Mouse (Mus musculus) liver, embryonic 13.5 days (tissue): ENCODE results near the gene Rab23. TPM values are rescaled to one million over a fixed set of nuclear protein-coding genes. Genes with fewer than 3 reads are reported as not detected.

Experiments
- ATAC-seq: fragments of 200-750 bp; cut with Nextera tagmentation; 2 replicates; pipeline ENCODE4 v1.8.0; 2017; ENCODE audit warnings: low read depth, mild to moderate bottlenecking, moderate number of reproducible peaks, moderate library complexity
- DNase-seq: peaks from one replicate; pipeline ENCODE4 v3.0.0; 2022
- H3K27ac ChIP-seq: fragments of 300-500 bp; sonication (generic); 2 replicates; pipeline ENCODE4 v1.5.1; 2015; ENCODE audit warnings: moderate library complexity, mild to moderate bottlenecking, inconsistent platforms
- H3K27me3 ChIP-seq: fragments of 300-500 bp; sonication (generic); 2 replicates; pipeline ENCODE4 v1.6.1; 2015; ENCODE audit warnings: mild to moderate bottlenecking, inconsistent platforms
- H3K36me3 ChIP-seq: fragments of 300-500 bp; sonication (generic); 2 replicates; pipeline ENCODE4 v1.6.1; 2015; ENCODE audit warnings: mild to moderate bottlenecking, inconsistent platforms
- H3K4me1 ChIP-seq: fragments of 300-500 bp; sonication (generic); replicated peaks from 2 replicates; pipeline ENCODE4 v1.6.1; 2015; ENCODE audit warnings: inconsistent platforms
- H3K4me2 ChIP-seq: fragments of 300-500 bp; sonication (generic); 2 replicates; pipeline ENCODE4 v1.6.1; 2015; ENCODE audit warnings: inconsistent platforms, mild to moderate bottlenecking, moderate library complexity
- H3K4me3 ChIP-seq: fragments of 300-500 bp; sonication (generic); replicated peaks from 2 replicates; pipeline ENCODE4 v1.5.1; 2015; ENCODE audit warnings: mild to moderate bottlenecking, inconsistent platforms
- H3K9ac ChIP-seq: fragments of 300-500 bp; sonication (generic); 2 replicates; pipeline ENCODE4 v1.6.1; 2015; ENCODE audit warnings: mild to moderate bottlenecking, inconsistent platforms
- H3K9me3 ChIP-seq: fragments of 300-500 bp; sonication (generic); replicated peaks from 2 replicates; pipeline ENCODE4 v1.6.1; 2016; ENCODE audit warnings: inconsistent platforms
- WGBS: fragments of 180-500 bp; shearing (Covaris S2); methylation state at CpG from one replicate; pipeline ENCODE4 v1.1.7; 2015; ENCODE audit not compliant: insufficient replicate concordance; 5-methylcytosine and 5-hydroxymethylcytosine counted together
- polyA plus RNA-seq: library from polyadenylated mRNA; unstranded; fragments of >200 nt; fragmentation: Nextera tagmentation; extraction: Ambion mirVana; gene quantifications from 2 replicates; pipeline ENCODE4 v1.2.1, GENCODE M21; 2015

Rab23 gene
- polyA plus RNA-seq, 1 experiment from 2014 or later: 4.8 TPM

DNA sequence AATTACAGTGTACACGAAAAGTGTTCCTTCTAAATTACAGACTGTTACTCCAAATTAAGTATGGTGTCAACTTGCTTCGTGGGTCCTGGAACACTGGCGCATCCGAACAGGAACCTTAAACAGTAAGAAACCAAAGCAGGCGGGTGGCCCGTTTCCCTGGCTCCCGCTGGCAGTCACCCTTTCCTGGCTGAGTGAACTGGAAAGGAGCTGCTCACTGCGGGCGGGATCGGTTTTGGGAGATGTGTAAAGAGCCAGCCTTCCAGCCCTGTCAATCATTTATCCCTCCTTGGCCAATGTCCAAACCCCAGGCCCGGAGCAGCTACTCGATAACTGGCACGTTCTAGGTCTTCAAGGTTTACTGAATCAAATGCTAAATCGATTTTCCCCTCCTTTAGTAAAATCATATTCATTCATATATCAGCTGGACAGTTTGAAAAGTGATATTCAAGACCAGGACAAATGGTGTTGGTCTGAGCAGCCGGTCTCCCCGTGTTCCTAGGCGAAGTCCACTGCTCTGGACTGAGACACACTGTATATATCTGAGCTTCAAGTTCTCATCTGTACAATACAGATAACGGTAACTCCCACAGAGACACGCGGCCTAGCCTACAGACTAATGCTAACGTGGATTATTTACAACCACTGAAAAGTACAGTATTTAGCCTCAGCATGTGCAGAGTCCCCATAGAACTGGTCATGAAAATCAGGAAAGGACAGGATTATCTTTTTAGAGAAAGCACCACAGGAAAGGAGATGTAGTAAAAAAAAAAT lies 35.5 kb downstream of the Rab23 start:
- Histone ChIP-seq H3K36me3 (peaks cover 43% of the 10 kb centered on the region), H3K27ac (peak overlapping the region; percentile 91), H3K4me3 (peak overlapping the region; percentile 93)

DNA sequence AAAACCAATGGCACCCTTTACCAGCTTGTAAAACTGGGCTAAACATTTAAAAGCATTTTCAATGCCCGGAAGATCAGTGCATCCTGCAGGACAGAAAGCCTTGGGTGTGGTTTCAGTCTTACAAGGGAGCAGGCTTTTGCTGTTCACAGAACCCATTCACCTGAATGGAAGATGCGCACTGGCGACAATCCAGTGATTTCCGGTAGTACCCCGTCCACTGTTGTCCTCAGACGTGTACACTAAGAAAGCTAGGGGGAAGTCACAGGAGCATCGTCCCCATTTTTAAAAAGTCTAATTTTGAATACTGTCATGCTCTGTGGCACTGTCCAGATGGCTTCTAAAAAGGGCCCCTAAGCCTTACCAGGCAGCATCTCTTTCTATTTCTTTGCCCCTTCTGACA lies 36.1 kb downstream of the Rab23 start:
- Histone ChIP-seq H3K27ac (peak overlapping the region; percentile 91), H3K27me3 (no peaks in the 10 kb centered on the region), H3K4me1 (peaks cover 53% of the 10 kb centered on the region), H3K9ac (peak overlapping the region; percentile 97), H3K36me3 (peaks cover 44% of the 10 kb centered on the region), H3K4me3 (peak overlapping the region; percentile 93), H3K4me2 (peak overlapping the region; percentile 98), H3K9me3 (no peaks in the 10 kb centered on the region)
- DNase-seq: no peak
- ATAC-seq: peak; percentile 56
- WGBS: 42% methylated on average over 7 of the region's 7 CpGs

More for the DNA sequence above, 35.5 kb downstream of the Rab23 start:
- Histone ChIP-seq H3K9ac (peak overlapping the region; percentile 97), H3K4me1 (peaks cover 53% of the 10 kb centered on the region), H3K9me3 (no peaks in the 10 kb centered on the region), H3K4me2 (peak overlapping the region; percentile 98), H3K27me3 (no peaks in the 10 kb centered on the region)
- 52% methylated on average over 21 of the region's 21 CpGs for WGBS
- ATAC-seq: peak; percentile 93
- DNase-seq: peak; percentile 55

DNA sequence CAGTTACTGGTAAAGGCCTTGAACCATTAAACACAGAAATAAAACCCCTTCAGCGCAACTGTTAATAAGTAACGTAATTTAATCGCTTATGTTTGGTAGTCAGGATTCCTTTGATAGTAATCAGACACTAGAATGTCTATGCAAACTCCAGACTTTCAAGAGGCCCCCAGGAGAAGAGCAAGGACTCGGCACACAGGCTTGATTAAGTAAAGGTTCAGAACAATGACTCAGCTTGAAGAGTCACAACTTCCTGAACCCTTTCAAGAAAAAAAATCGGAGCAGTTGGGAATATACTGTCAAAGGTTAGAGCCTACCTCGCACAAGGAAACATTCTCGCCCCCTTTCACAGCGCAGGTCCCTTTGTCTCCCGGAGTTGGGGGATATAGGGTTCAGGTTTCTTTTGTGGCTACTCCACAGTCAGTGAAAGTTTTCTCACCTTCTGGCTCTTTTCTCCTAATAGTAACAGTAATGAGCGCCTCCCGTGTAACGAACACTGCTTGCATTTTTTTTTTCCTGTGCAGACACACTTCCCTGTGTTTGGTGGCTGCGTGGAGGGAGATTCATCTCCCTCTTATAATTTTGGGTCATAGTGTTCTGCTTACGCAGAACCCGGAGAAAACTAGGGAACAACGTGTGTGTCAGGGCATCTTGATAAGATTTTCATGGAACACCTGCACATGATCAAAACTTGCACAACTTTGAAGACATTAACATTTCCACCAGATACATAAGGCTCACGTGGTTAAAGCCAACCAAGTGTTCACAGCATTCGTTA lies 36.8 kb downstream of the Rab23 start:
- WGBS: 10% methylated on average over 18 of the region's 18 CpGs
- Histone ChIP-seq H3K27ac (peak overlapping the region; percentile 91), H3K4me3 (peak overlapping the region; percentile 93), H3K36me3 (peaks cover 40% of the 10 kb centered on the region), H3K9ac (peak overlapping the region; percentile 97), H3K27me3 (no peaks in the 10 kb centered on the region), H3K4me2 (peak overlapping the region; percentile 98), H3K4me1 (peaks cover 53% of the 10 kb centered on the region), H3K9me3 (no peaks in the 10 kb centered on the region)
- ATAC-seq: no peak
- DNase-seq: peak; percentile 18

DNA sequence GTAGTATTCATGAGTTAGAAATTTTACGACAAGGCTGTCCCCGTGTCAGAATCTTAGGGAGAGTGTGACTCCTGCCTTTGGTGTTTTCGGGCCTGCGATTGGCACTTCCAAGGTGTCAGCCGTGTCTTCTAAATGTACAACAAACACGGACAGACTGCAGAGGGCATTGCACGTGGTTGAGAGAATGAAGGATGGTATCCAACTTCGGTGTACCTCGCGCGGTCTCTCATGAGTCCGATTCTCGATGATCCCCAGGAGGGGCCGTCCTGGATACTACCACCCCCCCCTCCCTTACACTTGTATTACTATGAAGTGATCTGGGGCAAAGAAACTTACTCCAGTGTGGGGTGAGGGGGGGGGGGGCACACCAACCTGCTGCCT lies 37.3 kb downstream of the Rab23 start:
- 1% methylated on average over 14 of the region's 14 CpGs for WGBS

DNA sequence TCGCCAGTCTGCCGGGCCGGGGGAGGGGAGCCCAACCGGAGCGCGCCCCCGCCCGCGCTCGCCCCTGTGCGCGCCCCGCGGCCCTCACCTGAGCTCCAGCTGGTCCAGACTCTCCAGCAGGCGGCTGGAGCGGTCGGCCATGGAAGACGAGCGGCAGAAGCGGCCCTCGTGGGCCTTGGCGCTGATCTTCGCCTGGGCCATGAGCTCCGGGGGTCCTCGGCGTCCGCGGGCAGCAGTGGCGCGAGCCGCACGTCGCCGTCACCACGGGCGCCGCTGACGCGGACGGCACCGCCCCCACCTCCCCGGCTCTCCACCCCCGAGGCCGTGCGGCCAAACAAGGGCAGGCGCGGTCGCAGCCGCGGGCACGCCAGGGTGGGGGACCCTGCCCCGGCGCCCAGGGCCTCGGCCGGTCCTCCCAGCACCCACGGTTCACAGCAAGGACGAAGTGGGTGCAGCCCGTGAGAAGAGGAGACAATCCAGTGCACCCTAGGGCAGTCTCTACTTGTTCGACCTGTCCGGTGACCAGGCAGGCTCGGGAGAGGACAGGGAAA lies 37.9 kb downstream of the Rab23 start, which contains the start of gene Bag2:
TSS of gene Bag2 (minus strand) at position 305 of the 551 bp plus-strand sequence.
- peaks cover 31% of the 10 kb centered on the region for H3K36me3 ChIP-seq
- H3K4me1 ChIP-seq: peaks cover 53% of the 10 kb centered on the region
- H3K9ac ChIP-seq: peak within 1 kb of the TSS; percentile 97
- DNase-seq (peak; percentile 66), ATAC-seq (peak; percentile 76)
- no peaks in the 10 kb centered on the region for H3K9me3 ChIP-seq
- WGBS: under 1% methylated on average over 61 of the region's 61 CpGs
- H3K4me3 ChIP-seq: peak within 1 kb of the TSS; percentile 93
- peak within 1 kb of the TSS; percentile 98 for H3K4me2 ChIP-seq
- H3K27ac ChIP-seq: peak within 1 kb of the TSS; percentile 91
- no peaks in the 10 kb centered on the region for H3K27me3 ChIP-seq

More for the DNA sequence above, 37.3 kb downstream of the Rab23 start:
- Histone ChIP-seq H3K36me3 (peaks cover 36% of the 10 kb centered on the region), H3K9ac (peak overlapping the region; percentile 97), H3K4me3 (peak overlapping the region; percentile 93), H3K27ac (peak overlapping the region; percentile 91), H3K4me1 (peaks cover 53% of the 10 kb centered on the region), H3K9me3 (no peaks in the 10 kb centered on the region), H3K4me2 (peak overlapping the region; percentile 98), H3K27me3 (no peaks in the 10 kb centered on the region)
- DNase-seq (no peak), ATAC-seq (no peak)

DNA sequence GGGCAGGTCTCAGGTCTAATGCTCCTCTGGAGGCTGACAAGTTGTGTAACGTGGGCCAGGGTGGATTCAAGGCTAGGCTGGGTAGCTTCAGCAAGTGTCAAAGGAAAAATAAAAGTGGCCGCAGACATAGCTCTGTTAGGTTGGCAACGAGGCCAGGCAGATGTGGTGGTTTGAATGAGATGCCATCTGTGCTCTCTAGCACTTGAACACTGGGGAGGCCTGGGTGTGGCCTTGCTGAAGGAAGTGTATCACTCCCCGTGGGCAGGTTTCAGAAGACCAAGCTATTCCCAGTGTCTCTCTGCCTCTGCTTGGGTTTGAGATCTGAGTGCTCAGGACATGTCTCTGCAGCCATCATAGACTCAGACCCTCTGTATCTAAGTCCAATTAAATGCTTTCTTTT lies 38.8 kb downstream of the Rab23 start:
- Histone ChIP-seq H3K4me2 (peak overlapping the region; percentile 98), H3K4me3 (peak overlapping the region; percentile 93; the same call in 1 of the 2 replicates), H3K27me3 (no peaks in the 10 kb centered on the region), H3K27ac (peak overlapping the region; percentile 91), H3K4me1 (peaks cover 49% of the 10 kb centered on the region), H3K9ac (peak overlapping the region; percentile 97), H3K9me3 (no peaks in the 10 kb centered on the region), H3K36me3 (peaks cover 22% of the 10 kb centered on the region)
- 37% methylated on average over 4 of the region's 4 CpGs for WGBS
- ATAC-seq (peak; percentile 27), DNase-seq (peak; percentile 20)

DNA sequence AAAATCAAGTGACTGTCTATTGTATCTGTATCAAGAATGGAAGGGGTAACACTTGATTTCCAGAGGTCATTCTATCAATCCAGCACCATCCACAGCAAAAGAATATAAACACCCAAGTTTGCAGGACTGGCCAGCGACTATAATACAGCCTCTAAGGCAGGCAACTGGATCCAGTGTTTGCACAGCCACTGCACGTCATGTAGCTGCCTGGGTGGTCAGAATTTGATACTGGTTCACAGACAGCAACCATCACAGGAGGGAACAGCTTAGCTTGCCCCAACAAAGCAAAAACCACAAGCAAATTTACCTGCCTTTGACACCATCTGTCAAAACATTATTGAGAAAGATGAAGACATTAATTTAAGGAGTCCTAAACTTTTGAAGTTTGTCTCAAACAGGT lies 44.1 kb downstream of the Rab23 start:
- Histone ChIP-seq H3K4me3 (no peak overlapping the region), H3K9ac (no peak overlapping the region), H3K9me3 (no peaks in the 10 kb centered on the region), H3K27ac (no peak overlapping the region), H3K36me3 (peaks cover 30% of the 10 kb centered on the region), H3K4me2 (no peak overlapping the region), H3K4me1 (peaks cover 12% of the 10 kb centered on the region), H3K27me3 (no peaks in the 10 kb centered on the region)
- no peak for DNase-seq
- no peak for ATAC-seq
- WGBS: 57% methylated on average over 2 of the region's 2 CpGs

DNA sequence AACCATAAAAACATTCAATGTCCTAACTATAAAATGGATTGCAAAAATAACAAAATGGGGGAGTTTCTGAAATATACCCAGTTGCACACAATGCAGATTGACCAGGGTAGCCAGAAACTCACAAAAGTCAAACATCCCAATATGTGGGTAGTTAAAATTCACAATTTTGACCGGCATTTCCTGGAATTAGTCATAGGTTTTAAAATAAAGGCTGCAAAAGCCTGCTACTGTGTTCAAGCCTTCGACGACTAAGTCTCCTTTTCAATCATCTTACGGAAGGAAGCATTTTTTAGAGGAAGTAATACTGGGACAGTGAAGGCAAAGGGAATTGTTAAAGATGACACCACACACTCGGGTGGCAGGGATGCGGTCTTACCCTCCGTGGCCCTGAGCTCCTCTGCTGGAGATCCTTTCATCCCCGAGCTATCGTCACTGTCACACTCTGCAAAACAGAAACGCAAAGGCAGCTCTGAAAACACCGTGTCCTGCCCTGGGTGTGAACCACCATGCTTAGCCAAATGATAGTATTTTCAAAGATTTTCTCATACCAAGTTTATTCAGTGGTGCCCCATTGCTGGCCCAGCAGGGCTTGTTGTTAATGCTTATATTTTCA lies 45.9 kb downstream of the Rab23 start:
- H3K9ac ChIP-seq: no peak overlapping the region
- WGBS: 84% methylated on average over 11 of the region's 11 CpGs
- ATAC-seq (no peak), DNase-seq (no peak)
- no peaks in the 10 kb centered on the region for H3K9me3 ChIP-seq
- no peak overlapping the region for H3K4me3 ChIP-seq
- H3K27ac ChIP-seq: no peak overlapping the region
- H3K4me2 ChIP-seq: no peak overlapping the region
- H3K4me1 ChIP-seq: peaks cover 9% of the 10 kb centered on the region
- H3K27me3 ChIP-seq: no peaks in the 10 kb centered on the region
- H3K36me3 ChIP-seq: peaks cover 39% of the 10 kb centered on the region

DNA sequence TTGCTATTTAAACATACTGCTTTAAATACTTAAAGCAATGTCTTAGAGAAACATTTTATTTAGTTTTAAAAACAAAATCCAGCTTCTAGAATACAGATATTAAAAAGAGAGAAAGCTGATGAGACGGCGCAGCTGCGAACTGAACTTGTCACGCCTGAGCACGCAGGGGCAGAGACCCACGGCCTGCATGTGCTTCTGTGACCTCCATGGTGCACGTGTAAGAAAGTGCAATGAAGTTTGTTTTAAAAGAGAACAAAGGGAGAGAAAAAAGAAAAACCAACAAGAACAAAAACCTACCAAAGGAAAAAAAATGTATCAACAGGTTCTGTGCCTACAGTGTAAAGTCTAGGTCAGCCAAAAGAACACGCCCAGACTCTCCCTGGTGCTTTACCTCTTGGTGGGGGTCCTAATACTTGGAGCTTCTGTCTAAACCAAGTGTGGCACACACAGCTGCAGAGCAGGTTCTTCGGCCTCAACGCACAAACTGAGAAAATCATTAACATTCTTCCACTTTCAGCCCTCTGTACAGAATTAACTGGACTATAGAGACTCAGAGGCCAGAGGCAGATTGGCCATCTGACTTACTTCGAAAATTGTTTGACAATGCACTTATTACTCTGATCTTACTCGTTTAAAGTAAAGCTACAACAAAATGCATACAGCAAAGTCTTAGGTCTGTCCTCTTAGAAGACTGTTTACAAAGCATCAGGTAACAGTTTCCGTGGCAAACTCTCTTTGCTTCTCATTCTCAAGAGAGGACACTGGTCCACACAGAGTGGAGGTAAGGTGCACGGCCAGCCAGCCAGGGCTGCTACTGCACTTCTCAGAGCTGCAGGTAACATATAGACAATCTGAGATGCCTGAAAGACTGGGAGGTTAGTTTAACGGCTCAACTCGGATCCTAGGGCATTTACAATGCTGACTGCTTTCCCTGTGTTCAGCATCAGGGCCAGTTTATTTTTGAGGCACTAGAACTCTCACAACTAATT lies 47.1 kb downstream of the Rab23 start:
- no peak for DNase-seq
- ATAC-seq: no peak
- H3K27ac ChIP-seq: no peak overlapping the region
- H3K36me3 ChIP-seq: peaks cover 47% of the 10 kb centered on the region
- no peaks in the 10 kb centered on the region for H3K27me3 ChIP-seq
- peaks cover 9% of the 10 kb centered on the region for H3K4me1 ChIP-seq
- H3K4me3 ChIP-seq: no peak overlapping the region
- 82% methylated on average over 16 of the region's 16 CpGs for WGBS
- H3K4me2 ChIP-seq: no peak overlapping the region
- H3K9ac ChIP-seq: no peak overlapping the region
- no peaks in the 10 kb centered on the region for H3K9me3 ChIP-seq

DNA sequence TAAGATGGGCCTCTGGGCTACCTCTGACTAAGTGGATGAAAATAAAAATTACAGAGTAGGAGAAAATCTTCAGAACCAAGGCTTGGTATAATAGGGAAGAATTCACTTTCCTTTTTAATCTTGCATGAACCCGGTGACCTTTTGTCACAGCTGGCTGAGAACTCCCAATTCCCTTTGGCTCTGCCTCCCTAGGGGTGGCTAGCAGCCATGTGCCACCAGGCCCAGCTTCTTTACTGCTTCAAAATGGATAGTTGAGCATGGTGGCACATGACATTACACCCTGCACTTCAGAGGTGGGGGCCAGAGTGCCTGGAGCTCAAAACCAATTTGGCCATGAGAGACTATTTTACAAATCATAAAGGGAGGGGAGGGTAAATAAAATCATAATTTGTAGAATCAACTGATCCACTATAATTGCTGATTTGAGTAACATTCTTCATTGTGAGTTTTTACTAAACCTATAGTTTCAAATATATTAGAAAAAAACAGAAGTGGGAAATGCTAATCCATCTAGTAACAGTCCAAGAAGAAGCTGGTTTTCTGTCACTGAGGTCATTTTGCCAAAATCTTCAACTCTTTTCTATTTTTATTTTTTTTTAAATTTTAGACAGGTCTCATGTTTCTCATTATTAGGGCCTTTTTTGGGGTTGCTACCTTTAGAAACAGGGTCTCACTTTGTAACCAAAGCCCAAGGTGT lies 48.6 kb downstream of the Rab23 start:
- ATAC-seq (no peak), DNase-seq (no peak)
- Histone ChIP-seq H3K9ac (no peak overlapping the region), H3K27me3 (no peaks in the 10 kb centered on the region), H3K4me2 (no peak overlapping the region), H3K4me3 (no peak overlapping the region), H3K27ac (no peak overlapping the region), H3K9me3 (no peaks in the 10 kb centered on the region), H3K36me3 (peaks cover 54% of the 10 kb centered on the region), H3K4me1 (peaks cover 9% of the 10 kb centered on the region)
- 79% methylated on average over 1 of the region's 1 CpGs for WGBS
